Mouse (Mus musculus): ENCODE measurements around the gene Slc38a10. TPM values are rescaled to one million over a fixed set of nuclear protein-coding genes. Genes with fewer than 3 reads are reported as not detected.

Slc38a10 gene
- polyA plus RNA-seq, 1 experiment from 2014 or later = 118 TPM

DNA sequence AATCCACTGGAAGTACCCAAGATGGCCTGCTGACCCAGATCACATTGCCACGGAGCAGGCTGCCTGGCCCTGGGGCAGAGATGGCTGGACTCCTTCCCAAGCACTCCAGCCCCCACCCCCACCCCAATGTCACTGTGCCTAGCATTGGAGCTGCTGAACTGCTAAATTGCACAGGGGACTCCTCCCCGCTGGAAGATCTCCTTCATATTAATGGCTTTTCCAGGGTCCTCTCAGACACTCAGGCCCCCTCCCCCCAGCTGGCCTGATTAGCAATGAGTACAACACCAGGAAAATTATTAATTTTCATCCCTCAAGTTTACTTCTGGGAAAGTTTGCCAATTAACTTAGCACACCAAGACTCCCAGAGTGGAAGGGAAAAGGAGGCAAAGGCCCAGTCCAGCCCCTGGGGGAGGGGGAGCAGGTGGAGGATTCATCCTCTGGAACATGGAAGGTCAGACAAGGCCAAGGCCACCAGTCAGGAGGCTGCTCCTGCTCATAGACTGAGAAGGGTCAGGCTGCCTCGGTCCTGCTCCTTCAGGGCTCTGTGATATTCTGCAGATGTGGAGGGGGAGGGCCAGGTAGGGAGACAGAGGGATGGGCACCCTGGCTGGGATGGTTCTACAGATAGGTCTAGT lies 31.4 kb upstream of the Slc38a10 start:
- no peak overlapping the region for H3K4me2 ChIP-seq (ENCODE audit: low read length)
- H3K4me1 ChIP-seq (ENCODE audit: control insufficient read depth, insufficient read depth, low read length) = peaks cover 30% of the 10 kb centered on the region

GRCm38 (mm10) chr11:120181379-120181778 lies 30.2 kb upstream of the Slc38a10 start:
- Histone ChIP-seq H3K4me2 (ENCODE audit: low read length) (no peak overlapping the region), H3K27me3 (ENCODE audit: control insufficient read depth, insufficient read depth, low read depth, low read length) (no peaks in the 10 kb centered on the region), H3K9me3 (replicated peaks; ENCODE audit: control insufficient read depth, low read length, poor library complexity, severe bottlenecking) (no peaks in the 10 kb centered on the region), H3K27ac (ENCODE audit: low read length) (no peak overlapping the region), H3K4me1 (ENCODE audit: control insufficient read depth, insufficient read depth, low read length) (peaks cover 30% of the 10 kb centered on the region), H3K9ac (ENCODE audit: low read depth, low read length) (no peak overlapping the region), H3K36me3 (ENCODE audit: control insufficient read depth, insufficient read depth, low read length) (no peaks in the 10 kb centered on the region), H3K4me3 (ENCODE audit: low read depth, low read length) (no peak overlapping the region)
- no peak for ATAC-seq
- 73% methylated on average over 3 of the region's 3 CpGs for WGBS

More for the DNA sequence above, 31.4 kb upstream of the Slc38a10 start:
- Histone ChIP-seq H3K9me3 (replicated peaks; ENCODE audit: control insufficient read depth, low read length, poor library complexity, severe bottlenecking) (no peaks in the 10 kb centered on the region), H3K9ac (ENCODE audit: low read depth, low read length) (no peak overlapping the region), H3K27me3 (ENCODE audit: control insufficient read depth, insufficient read depth, low read depth, low read length) (no peaks in the 10 kb centered on the region), H3K27ac (ENCODE audit: low read length) (no peak overlapping the region), H3K36me3 (ENCODE audit: control insufficient read depth, insufficient read depth, low read length) (no peaks in the 10 kb centered on the region), H3K4me3 (ENCODE audit: low read depth, low read length) (no peak overlapping the region)
- 32% methylated on average over 3 of the region's 3 CpGs for WGBS
- ATAC-seq = no peak

GRCm38 (mm10) chr11:120179374-120179773 lies 28.2 kb upstream of the Slc38a10 start:
- Histone ChIP-seq H3K4me1 (ENCODE audit: control insufficient read depth, insufficient read depth, low read length) (peaks cover 11% of the 10 kb centered on the region), H3K4me2 (ENCODE audit: low read length) (no peak overlapping the region), H3K36me3 (ENCODE audit: control insufficient read depth, insufficient read depth, low read length) (no peaks in the 10 kb centered on the region), H3K4me3 (ENCODE audit: low read depth, low read length) (no peak overlapping the region), H3K27me3 (ENCODE audit: control insufficient read depth, insufficient read depth, low read depth, low read length) (no peaks in the 10 kb centered on the region), H3K9ac (ENCODE audit: low read depth, low read length) (no peak overlapping the region), H3K27ac (ENCODE audit: low read length) (no peak overlapping the region), H3K9me3 (replicated peaks; ENCODE audit: control insufficient read depth, low read length, poor library complexity, severe bottlenecking) (no peaks in the 10 kb centered on the region)
- WGBS = 53% methylated on average over 4 of the region's 4 CpGs
- no peak for ATAC-seq

GRCm38 (mm10) chr11:120175948-120176347 lies 24.8 kb upstream of the Slc38a10 start:
- Histone ChIP-seq H3K4me2 (ENCODE audit: low read length) (no peak overlapping the region), H3K4me3 (ENCODE audit: low read depth, low read length) (no peak overlapping the region), H3K27ac (ENCODE audit: low read length) (no peak overlapping the region), H3K36me3 (ENCODE audit: control insufficient read depth, insufficient read depth, low read length) (no peaks in the 10 kb centered on the region), H3K4me1 (ENCODE audit: control insufficient read depth, insufficient read depth, low read length) (no peaks in the 10 kb centered on the region), H3K9ac (ENCODE audit: low read depth, low read length) (no peak overlapping the region), H3K9me3 (replicated peaks; ENCODE audit: control insufficient read depth, low read length, poor library complexity, severe bottlenecking) (no peaks in the 10 kb centered on the region), H3K27me3 (ENCODE audit: control insufficient read depth, insufficient read depth, low read depth, low read length) (no peaks in the 10 kb centered on the region)
- ATAC-seq = no peak
- 75% methylated on average over 4 of the region's 4 CpGs for WGBS

- no peak for ATAC-seq
- Histone ChIP-seq H3K27ac (ENCODE audit: low read length) (no peak overlapping the region), H3K36me3 (ENCODE audit: control insufficient read depth, insufficient read depth, low read length) (no peaks in the 10 kb centered on the region), H3K4me2 (ENCODE audit: low read length) (no peak overlapping the region), H3K4me1 (ENCODE audit: control insufficient read depth, insufficient read depth, low read length) (peaks cover 4% of the 10 kb centered on the region), H3K9me3 (replicated peaks; ENCODE audit: control insufficient read depth, low read length, poor library complexity, severe bottlenecking) (no peaks in the 10 kb centered on the region), H3K9ac (ENCODE audit: low read depth, low read length) (no peak overlapping the region), H3K27me3 (ENCODE audit: control insufficient read depth, insufficient read depth, low read depth, low read length) (no peaks in the 10 kb centered on the region), H3K4me3 (ENCODE audit: low read depth, low read length) (no peak overlapping the region)
- 80% methylated on average over 14 of the region's 14 CpGs for WGBS
Measured at GRCm38 (mm10) chr11:120173213-120173612, 22.1 kb upstream of the Slc38a10 start.

GRCm38 (mm10) chr11:120171168-120171567 lies 20.0 kb upstream of the Slc38a10 start:
- Histone ChIP-seq H3K4me1 (ENCODE audit: control insufficient read depth, insufficient read depth, low read length) (peaks cover 4% of the 10 kb centered on the region), H3K9ac (ENCODE audit: low read depth, low read length) (no peak overlapping the region), H3K27ac (ENCODE audit: low read length) (no peak overlapping the region), H3K4me2 (ENCODE audit: low read length) (no peak overlapping the region), H3K9me3 (replicated peaks; ENCODE audit: control insufficient read depth, low read length, poor library complexity, severe bottlenecking) (no peaks in the 10 kb centered on the region), H3K4me3 (ENCODE audit: low read depth, low read length) (no peak overlapping the region), H3K36me3 (ENCODE audit: control insufficient read depth, insufficient read depth, low read length) (no peaks in the 10 kb centered on the region), H3K27me3 (ENCODE audit: control insufficient read depth, insufficient read depth, low read depth, low read length) (no peaks in the 10 kb centered on the region)
- WGBS = 71% methylated on average over 8 of the region's 8 CpGs
- no peak for ATAC-seq

DNA sequence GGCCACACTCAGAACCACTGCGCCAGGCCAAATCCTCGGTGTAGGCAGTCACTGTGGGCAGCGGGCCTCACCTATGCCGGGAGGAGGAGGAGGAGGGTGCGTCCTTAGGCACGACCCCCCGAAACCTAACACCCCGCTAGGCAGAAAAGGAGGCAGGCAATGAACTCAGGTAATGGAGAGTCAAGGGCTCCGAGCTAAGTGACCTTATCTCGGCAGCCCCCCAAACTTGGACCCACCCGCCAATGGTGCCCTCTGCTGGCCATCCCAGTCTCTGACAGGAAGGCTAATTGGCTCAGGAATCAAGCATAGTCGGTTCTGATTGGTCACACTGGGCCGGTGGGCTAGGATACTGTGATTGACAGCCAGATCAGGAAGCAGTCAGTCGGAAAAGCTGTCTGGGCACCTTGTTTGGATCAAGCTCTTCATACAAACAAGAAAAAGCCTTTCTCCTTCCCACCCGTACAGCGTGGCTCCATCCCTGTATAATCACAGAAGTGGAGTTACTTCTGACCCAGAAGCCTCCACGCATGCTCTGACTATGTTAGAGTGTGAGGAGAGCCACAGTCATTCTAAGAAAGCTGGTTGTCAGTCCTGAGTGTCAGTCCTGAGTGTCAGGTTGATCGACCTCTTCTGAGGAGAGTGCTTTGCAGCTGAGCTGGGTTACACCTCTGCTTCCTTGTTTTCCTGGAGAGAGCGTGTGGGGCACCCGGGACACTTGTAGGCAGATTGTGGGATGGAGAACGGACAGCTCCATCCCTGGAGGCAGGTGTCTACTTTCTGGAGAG lies 18.3 kb upstream of the Slc38a10 start:
- Histone ChIP-seq H3K4me3 (ENCODE audit: low read depth, low read length) (peak overlapping the region; percentile 7; the same call in 1 of the 2 replicates), H3K4me2 (ENCODE audit: low read length) (peak overlapping the region; percentile 47), H3K27ac (ENCODE audit: low read length) (peak overlapping the region; percentile 24; the same call in 1 of the 2 replicates), H3K9me3 (replicated peaks; ENCODE audit: control insufficient read depth, low read length, poor library complexity, severe bottlenecking) (no peaks in the 10 kb centered on the region), H3K27me3 (ENCODE audit: control insufficient read depth, insufficient read depth, low read depth, low read length) (no peaks in the 10 kb centered on the region), H3K4me1 (ENCODE audit: control insufficient read depth, insufficient read depth, low read length) (peaks cover 4% of the 10 kb centered on the region), H3K9ac (ENCODE audit: low read depth, low read length) (peak overlapping the region; percentile 15; the same call in 1 of the 2 replicates), H3K36me3 (ENCODE audit: control insufficient read depth, insufficient read depth, low read length) (no peaks in the 10 kb centered on the region)
- WGBS = 16% methylated on average over 21 of the region's 21 CpGs
- peak; percentile 80 for ATAC-seq

- H3K27me3 ChIP-seq (ENCODE audit: control insufficient read depth, insufficient read depth, low read depth, low read length) = no peaks in the 10 kb centered on the region
- 69% methylated on average over 8 of the region's 8 CpGs for WGBS
- no peak overlapping the region for H3K4me3 ChIP-seq (ENCODE audit: low read depth, low read length)
- H3K27ac ChIP-seq (ENCODE audit: low read length) = no peak overlapping the region
- no peaks in the 10 kb centered on the region for H3K9me3 ChIP-seq (replicated peaks; ENCODE audit: control insufficient read depth, low read length, poor library complexity, severe bottlenecking)
- no peaks in the 10 kb centered on the region for H3K36me3 ChIP-seq (ENCODE audit: control insufficient read depth, insufficient read depth, low read length)
- ATAC-seq = no peak
- H3K4me2 ChIP-seq (ENCODE audit: low read length) = no peak overlapping the region
- H3K4me1 ChIP-seq (ENCODE audit: control insufficient read depth, insufficient read depth, low read length) = peaks cover 4% of the 10 kb centered on the region
- no peak overlapping the region for H3K9ac ChIP-seq (ENCODE audit: low read depth, low read length)
Measured at GRCm38 (mm10) chr11:120168516-120168915, 17.4 kb upstream of the Slc38a10 start.

DNA sequence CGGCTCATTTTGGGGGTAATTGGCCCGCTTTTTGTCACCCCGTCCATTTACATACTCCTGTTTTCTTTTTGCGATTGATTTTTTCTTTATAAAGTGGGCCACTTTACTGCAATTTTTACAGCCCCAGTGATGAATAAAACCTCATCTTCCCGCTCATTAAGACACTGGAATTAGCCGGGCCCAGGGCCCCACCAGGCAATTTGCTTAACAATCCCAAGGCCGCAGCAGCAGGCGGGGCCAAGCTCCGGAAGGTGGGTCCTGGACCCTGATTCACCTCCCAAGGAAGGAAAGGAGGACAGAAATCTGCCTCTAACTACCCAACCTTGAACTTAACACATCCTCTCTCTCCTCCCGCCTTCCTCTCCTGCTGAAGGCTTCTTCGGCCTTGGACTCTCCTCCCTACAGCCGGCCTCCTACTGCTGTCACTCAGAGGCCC lies 16.8 kb upstream of the Slc38a10 start:
- H3K9me3 ChIP-seq (replicated peaks; ENCODE audit: control insufficient read depth, low read length, poor library complexity, severe bottlenecking) = no peaks in the 10 kb centered on the region
- H3K4me3 ChIP-seq (ENCODE audit: low read depth, low read length) = no peak overlapping the region
- WGBS = 34% methylated on average over 12 of the region's 12 CpGs
- no peak overlapping the region for H3K9ac ChIP-seq (ENCODE audit: low read depth, low read length)
- peaks cover 4% of the 10 kb centered on the region for H3K4me1 ChIP-seq (ENCODE audit: control insufficient read depth, insufficient read depth, low read length)
- no peak overlapping the region for H3K4me2 ChIP-seq (ENCODE audit: low read length)
- H3K27me3 ChIP-seq (ENCODE audit: control insufficient read depth, insufficient read depth, low read depth, low read length) = no peaks in the 10 kb centered on the region
- H3K27ac ChIP-seq (ENCODE audit: low read length) = no peak overlapping the region
- no peaks in the 10 kb centered on the region for H3K36me3 ChIP-seq (ENCODE audit: control insufficient read depth, insufficient read depth, low read length)
- ATAC-seq = no peak

Data from midbrain, embryonic 16.5 days (tissue).